Mouse (Mus musculus) right cerebral cortex, postnatal 10 days (tissue): ENCODE measurements around the gene Ptx4.
"Not testable (repeated sequence)": the region's sequence is repeated elsewhere in the genome, so short reads cannot be mapped to it uniquely, and the experiment has no call there.

Experiments used
- DNase-seq, 2 experiments: peaks; one replicate each; pipeline ENCODE4 v3.0.0; 2021; ENCODE audit warnings: low spot score in 2 of 2

Gene Ptx4

DNA sequence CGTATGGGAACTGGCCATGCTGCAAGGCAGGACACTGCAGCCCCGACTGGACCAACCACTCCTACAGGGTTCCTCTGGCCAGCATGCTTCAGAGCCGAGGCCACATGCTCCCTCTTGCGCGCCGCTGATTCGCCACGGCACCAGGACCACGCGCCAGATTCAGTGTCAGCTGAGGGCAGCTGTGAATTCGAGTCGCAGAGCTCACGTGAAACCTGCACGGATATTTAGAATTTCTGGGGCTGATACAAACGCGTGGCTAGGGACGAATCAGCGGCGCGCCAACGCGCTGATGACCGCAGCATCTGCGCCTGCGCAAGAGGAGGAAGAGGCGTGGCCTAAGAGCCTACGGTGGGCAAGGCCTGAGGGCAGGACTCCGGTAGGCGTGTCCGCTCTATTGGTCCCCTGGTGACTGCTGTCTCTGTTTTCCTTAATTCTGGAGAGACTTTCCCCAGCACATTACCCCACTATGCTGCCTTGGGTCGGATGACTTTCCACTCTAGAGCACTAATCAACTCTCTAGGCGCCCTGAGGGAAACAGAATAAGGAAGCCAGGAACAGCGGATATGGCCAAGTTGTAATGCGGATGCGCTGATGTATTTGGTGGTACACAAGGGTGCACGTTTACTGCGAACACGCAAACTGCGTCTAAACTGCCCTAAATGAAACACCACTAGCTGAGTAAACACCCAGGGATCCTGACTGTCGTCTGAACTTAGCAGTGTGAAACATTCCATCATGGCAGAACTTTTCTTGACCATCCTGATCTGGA is 4.7 kb upstream of the Ptx4 start, which contains the start of gene Telo2:
Gene Telo2 (minus strand): TSS at position 304 of the 769 bp plus-strand sequence.
- DNase-seq = peak; percentile 94 to 95

DNA sequence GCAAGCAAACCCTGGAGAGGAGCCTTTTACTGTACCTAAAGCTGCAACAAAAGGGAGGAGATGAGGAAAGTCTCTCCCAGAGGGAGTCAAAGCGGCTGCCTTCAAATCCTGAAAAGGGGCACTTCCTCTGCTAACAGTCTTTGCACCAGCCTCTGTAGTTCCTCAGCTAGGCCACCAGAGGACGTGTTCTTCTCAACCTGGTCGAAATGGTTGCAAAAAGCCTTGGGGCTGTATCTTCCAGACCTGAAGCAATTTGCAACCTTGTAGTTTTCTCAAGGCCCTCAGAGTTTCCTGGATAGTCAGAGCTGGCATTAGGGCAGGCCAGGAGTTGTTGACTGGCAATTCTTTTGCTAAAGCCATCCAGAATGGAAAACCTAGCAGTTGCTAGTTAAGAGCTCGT is 3.3 kb upstream of the Ptx4 start:
- DNase-seq = no peak

DNA sequence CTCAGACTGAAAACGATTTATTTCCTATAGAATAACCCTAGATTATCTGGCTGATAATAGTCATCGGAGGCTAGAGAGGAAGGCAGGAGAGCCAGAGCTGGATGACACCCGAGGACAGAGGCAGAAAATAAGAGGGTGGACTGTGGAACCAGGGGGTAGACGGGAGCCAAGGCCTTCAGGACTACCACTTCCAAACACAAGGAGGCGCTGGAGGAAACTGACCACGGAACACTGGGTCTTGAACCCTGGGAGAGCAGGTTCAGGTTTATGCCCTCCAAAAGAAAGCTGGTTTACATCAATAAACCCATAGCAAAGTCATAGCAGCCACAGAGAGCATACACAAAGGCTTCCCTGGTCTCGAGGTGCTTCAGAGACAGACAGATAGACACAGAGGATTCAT is 3.4 kb downstream of the Ptx4 start:
- DNase-seq = no peak

DNA sequence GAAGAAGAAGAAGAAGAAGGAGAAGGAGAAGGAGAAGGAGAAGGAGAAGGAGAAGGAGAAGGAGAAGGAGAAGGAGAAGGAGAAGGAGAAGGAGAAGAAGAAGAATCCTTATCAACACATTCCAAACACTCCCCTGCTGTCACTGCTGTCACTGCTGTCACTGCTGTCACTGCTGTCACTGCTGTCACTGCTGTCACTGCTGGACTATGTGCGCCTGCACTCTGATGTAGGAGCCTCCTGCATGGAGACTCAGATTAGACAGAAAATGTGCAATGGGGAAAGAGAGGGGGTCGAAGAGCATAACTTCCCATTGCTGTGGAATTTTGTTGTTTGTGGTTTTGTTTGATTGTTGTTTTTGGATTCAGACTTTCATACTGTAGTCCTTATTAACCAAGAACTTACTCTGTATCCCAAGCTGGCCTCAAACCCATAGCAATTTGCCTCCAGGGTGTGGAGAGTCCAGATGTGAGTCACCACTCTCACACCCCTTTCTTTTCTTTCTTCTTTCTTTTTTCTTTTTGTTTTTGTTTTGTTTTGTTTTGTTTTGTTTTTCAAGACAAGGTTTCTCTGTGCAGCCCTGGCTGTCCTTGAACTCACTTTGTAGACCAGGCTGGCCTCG is 5.0 kb downstream of the Ptx4 start:
- not testable (repeated sequence) for DNase-seq

DNA sequence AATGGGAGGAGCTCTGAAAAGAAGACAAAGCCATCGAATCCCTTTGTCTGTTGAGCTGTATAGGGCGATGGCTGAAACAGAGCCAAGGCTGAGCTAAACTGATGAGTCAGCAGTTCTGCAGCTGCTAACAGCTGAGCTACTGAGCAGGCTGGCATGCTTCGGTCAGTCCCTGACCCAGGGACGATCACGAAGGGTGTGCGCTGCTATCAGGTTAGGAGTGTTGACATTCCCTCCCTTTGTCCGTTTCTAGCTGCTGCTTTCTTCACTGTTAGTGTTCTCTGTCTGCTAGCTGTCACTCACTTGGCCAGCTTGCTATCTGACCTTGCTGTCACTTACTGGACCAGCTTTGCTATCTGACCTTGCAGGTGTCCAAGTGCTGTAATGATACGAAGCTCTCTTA is 6.5 kb downstream of the Ptx4 start:
- DNase-seq = no peak

DNA sequence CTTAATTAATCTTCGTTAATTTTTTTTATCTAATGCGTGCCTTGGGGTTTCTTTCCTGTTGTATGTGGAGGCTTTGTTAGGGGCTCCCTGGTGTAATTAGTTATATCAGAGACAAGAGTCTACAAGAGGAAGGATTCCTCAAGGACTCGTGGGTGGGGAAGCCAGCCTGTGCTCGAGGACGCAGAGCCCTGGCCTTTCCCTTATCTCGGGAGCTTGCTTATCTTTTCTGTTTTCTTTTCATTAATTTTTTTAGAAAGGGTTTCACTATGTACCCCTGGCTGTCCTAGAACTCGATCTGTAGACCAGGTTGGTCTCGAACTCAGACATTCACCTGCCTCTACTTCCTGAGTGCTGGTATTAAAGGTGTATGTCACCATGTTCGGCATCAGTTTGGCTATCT is 7.1 kb downstream of the Ptx4 start:
- no peak for DNase-seq

DNA sequence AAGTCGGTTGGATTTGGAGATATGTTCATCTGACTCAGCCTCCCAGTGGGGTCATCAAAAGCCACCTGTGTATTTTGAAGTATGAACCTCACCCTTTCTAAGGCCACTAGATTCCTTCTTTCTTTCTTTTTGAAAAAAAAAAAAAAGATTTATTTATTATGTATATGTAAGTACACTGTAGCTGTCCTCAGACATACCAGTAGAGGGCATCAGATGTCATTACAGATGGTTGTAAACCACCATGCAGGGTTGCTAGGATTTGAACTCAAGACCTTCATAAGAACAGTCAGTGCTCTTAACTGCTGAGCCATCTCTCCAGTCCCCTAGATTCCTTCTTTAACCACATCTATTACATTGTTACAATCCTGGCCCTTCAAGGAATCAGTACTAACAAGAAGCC is 9.5 kb downstream of the Ptx4 start:
- no peak for DNase-seq

DNA sequence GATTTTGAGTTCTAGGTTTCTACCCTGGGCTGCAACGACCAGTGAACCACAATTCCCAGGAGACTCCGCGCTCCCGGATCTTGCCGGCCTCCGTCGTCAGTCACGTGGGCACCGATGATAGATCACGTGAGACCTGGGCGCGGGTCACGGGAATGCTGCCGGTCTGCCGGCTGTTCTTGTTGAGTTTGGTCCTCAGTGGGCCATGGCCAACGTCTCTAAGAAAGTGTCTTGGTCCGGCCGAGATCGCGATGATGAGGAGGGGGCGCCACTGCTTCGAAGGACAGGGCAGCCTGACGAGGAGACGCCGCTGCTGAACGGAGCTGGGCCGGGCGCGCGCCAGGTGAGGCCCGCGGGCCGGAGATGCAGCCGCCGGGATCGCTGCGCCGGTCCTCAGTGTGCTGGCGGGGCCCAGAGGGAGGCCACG is 12.7 kb downstream of the Ptx4 start, which contains the start of gene Clcn7:
Gene Clcn7 (plus strand): TSS at position 117 of the 424 bp plus-strand sequence.
- DNase-seq = peak; percentile 96 to 97

DNA sequence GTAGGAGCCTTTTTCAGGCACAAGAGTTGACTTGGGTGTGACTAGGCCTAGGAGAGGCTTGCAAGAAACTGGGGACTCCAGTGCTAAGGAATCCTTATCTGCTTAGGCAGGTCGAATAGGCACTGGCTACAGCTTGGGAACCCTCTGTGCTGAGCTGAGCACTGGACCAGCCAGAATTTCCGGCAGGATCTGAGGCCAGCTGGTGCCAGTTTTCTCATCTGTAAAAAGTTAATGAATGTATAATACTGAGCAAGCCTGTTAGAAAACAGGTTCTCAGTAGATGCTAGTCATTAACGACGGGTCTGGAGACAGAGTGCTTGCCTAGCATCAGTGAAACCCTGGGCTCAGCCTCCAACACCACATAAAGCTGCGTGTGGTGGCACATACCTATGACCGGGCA is 15.1 kb downstream of the Ptx4 start:
- no peak for DNase-seq

DNA sequence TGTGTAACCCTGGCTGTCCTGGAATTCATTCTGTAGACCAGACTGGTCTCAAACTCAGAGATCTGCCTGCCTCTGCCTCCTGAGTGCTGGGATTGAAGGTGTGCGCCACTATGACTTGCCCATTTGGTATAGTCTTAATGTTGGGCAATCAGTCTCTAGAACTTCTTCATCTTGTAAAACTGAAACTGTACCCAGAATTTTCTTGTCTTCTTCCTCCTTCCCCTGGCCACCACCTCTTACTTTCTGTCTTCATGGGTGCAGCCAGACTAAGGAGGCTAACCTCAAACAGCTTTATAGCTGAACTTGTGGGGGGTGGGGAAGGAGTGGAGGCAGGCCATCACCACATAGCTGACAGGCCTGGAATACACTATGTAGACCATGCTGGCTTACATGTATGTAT is 18.2 kb downstream of the Ptx4 start:
- no peak for DNase-seq

DNA sequence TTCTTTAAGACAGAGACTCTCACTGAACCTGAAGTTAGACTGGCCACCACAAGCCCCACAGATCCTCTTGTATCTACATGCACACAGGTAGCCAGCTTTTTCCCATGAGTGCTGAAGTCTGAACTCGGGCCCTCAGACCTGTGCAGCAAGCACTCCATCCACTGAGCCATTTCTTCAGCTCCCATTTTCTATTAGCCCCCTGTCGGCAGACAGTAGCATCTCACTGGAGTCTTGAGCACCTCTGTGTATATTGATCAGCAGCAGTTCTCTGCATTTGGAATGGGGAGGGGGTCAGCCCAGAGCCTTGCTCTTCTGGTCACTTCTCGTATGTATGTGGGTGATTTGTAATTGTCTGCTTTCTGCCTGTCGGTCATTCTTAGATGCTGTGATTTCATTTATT is 19.4 kb downstream of the Ptx4 start:
- DNase-seq = no peak

DNA sequence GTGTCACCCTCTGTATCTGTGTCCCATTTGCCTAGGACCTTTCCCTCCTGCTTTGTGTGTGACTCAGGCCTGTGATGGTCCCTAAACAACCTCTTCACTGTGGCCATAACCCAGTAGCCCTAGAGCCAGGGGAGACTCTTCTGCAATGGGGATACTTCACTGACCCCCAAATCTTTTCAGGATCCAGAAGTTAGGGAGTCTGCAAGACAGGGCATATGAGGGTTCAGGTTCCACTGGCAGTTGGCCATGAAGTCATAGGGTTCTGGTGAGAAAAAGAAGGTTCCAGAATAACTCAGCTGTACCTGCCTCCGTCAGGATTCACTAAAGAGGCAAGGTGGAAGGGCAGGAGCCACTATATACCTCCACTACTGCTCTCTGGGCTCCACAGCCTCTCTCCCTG is 41.6 kb downstream of the Ptx4 start, which contains the start of gene Ccdc154:
Gene Ccdc154 (plus strand): TSS at position 301 of the 400 bp plus-strand sequence.
- no peak for DNase-seq

DNA sequence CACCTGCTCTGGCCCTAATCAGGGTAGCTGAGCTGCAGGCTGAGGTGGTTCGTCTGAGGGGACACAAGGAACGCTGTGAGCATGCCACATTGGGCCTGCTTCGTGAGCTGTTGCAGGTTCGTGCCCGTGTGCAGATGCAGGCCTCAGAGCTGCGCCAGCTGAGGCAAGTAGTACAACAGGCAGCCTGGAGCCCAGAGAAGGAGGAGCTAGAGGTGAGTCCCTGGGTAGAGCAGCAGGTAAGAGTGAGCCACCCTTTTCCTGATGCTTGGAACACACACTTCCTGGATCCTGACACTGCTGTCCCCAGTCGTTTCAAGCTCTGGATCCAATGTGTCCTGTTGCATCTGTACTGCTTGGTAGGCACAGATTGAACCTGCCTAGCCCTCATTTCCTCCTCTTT is 42.8 kb downstream of the Ptx4 start:
- no peak for DNase-seq

DNA sequence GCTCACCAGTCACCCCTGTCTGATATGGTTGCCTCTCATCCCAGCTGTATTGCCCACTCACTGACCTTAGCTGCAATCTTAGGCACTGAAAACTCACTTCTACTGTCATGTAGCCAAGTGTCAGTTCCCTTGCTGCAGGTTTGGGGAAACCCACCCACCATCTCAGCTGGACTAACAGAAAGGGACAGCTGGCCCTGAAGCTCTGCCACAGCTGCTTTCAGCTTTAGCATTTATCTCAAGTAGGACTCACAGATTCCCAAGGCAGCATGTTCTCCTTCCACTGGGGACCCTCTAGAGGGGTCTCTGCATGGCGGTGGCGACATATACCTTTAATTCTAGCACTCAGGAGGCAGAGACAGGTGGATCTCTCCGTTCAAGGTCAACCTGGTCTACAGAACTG is 44.2 kb downstream of the Ptx4 start:
- no peak for DNase-seq

DNA sequence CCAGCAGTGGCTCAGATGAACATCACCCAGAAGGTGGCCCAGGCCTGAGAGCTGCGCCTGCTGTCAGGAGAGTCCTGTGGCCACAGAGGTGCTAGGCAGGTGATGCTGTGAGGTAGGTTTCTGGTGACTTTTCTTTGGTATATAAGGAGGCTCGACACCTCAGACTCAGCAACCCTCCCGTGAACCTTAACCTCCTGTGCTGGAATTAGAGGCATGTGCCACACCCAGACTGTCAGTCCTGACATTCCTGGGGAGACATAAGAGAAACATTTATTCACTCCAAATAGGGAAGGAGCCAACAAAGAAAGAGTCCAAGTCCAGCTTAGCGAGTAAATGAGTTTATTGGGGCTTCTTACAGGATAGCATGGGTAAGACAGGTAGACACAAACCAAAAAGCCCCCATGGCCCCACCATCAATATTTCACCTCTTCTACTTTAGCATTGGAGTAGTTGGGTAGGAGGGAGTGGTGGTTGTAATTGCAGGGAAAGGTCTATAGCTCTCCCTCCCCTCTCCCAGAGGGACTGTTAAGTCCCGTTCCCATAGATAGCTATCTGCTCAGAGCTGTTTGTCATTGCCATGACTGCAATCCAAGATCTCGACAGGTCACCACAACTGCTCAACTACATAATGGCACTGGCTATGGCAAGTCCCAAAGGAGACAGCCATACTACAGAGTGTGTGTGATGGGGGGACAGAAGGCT is 45.6 kb downstream of the Ptx4 start:
- DNase-seq = no peak

DNA sequence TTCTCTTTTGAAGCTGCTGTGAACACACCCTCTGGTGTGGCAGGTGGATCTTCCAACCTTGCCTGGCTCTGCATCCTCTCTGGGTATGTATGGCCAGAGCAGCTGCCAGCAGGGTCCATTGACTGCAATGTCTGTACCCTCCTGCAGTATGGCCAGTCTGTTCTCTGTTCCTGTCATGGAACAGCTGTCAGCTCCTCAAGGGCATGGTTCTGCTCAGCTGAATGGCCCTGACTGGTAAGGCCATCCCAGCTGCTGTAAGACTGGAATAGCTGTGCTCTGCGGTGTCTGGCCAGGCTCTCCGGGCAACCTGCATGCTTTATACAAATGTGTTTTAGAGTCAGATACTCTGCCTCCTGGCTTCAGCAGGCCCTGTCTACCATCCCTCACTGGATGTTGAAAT is 49.1 kb downstream of the Ptx4 start:
- DNase-seq = no peak

DNA sequence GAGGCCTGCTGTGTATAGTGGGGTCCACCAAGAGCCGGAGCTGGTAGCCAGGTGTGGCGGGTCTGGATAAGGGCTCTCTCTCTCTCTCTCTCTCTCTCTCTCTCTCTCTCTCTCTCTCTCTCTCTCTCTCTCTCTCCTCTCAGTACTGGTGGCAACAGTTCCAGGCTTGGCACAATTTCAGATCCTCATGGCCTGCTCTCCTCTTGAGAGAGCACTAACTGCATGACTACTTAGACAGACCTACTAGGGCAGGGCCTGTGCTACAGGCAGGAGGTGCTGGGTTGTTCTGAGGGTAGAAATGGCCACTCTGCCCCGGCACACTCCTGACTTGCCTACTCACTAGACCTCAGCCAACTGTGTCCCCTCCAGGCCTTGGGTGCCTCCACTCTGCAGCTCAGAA is 52.0 kb downstream of the Ptx4 start:
- DNase-seq = no peak
